Mouse (Mus musculus) hindbrain, embryonic 16.5 days (tissue): Measurements from ENCODE around the gene Rgs12. TPM values are rescaled to one million over a fixed set of nuclear protein-coding genes. Genes with fewer than 3 reads are reported as not detected.
A peak's percentile ranks its signal among the peaks of the same experiment; 100 is the strongest.

Experiments used
- microRNA-seq: library from miRNA; unstranded; fragments of <30 nt; microRNA quantifications from one replicate; pipeline ENCODE4, GENCODE M21; 2017
- polyA plus RNA-seq: library from polyadenylated mRNA; unstranded; fragments of >200 nt; fragmentation: Nextera tagmentation; extraction: Ambion mirVana; gene quantifications from 2 replicates; pipeline ENCODE4 v1.2.1, GENCODE M21; 2015

The Rgs12 gene
- polyA plus RNA-seq, 1 experiment from 2014 or later = 40.3 TPM

Small RNAs within 50 kb of the gene (microRNA-seq; reads per million reads assigned to microRNA genes)
- 6.2 reads per million, percentile 20 among the genes with 10 or more reads in this experiment for gene Mir3097

Other genes starting within 250 kb of the Rgs12 start
- 11.9 and 12.1 TPM in 2 replicates for gene Htt, start 187.7 kb upstream of the Rgs12 start, polyA plus RNA-seq
- gene Msantd1, start 41.4 kb upstream of the Rgs12 start, polyA plus RNA-seq = 6.1 and 6.9 TPM in 2 replicates
- gene Hgfac, start 92.1 kb downstream of the Rgs12 start, polyA plus RNA-seq = 0.35 and 0.45 TPM in 2 replicates
- 12.0 and 12.5 TPM in 2 replicates for gene Dok7, start 107.3 kb downstream of the Rgs12 start, polyA plus RNA-seq
- 153 and 186 TPM in 2 replicates for gene Lrpap1, start 156.3 kb downstream of the Rgs12 start, polyA plus RNA-seq